Mouse (Mus musculus) granulocyte monocyte progenitor cell, adult 5-6 weeks (primary cell): ENCODE results near the gene Smc1a. TPM values are rescaled to one million over a fixed set of nuclear protein-coding genes. Genes with fewer than 3 reads are reported as not detected.

Source experiments
- total RNA-seq, 2 experiments: library from RNA; stranded (forward) in 1 of 2; stranded (reverse) in 1 of 2; fragments of 200-712, 200-1000 nt in 1 of 2; fragments of >200 nt in 1 of 2; fragmentation: Nextera tagmentation in 1 of 2; gene quantifications; 2 replicates each; pipeline ENCODE4 v1.2.3; 2014 to 2017

The Smc1a gene
- total RNA-seq, 2 experiments from 2014 or later, result 122 to 246 TPM

Other genes starting within 250 kb of the Smc1a start
- 223 and 258 TPM in 2 replicates for gene Huwe1, start 215.6 kb upstream of the Smc1a start, total RNA-seq (2014; fragmentation: Nextera tagmentation)
- 124 and 126 TPM in 2 replicates for gene Huwe1, start 215.6 kb upstream of the Smc1a start, total RNA-seq (2017)
- gene Hsd17b10, start 14.6 kb upstream of the Smc1a start, total RNA-seq (2014; fragmentation: Nextera tagmentation), result 84.8 and 106 TPM in 2 replicates
- 89.3 and 103 TPM in 2 replicates for gene Hsd17b10, start 14.6 kb upstream of the Smc1a start, total RNA-seq (2017)
- 0.64 and 2.5 TPM in 2 replicates for gene Ribc1, start 133 bp upstream of the Smc1a start, total RNA-seq (2014; fragmentation: Nextera tagmentation)
- 2.8 and 3.2 TPM in 2 replicates for gene Ribc1, start 133 bp upstream of the Smc1a start, total RNA-seq (2017)
- 7.4 and 10.5 TPM in 2 replicates for gene Iqsec2, start 127.8 kb downstream of the Smc1a start, total RNA-seq (2014; fragmentation: Nextera tagmentation)
- gene Iqsec2, start 127.8 kb downstream of the Smc1a start, total RNA-seq (2017), result 0.60 and 5.3 TPM in 2 replicates
- 43.2 and 57.6 TPM in 2 replicates for gene Kdm5c, start 216.6 kb downstream of the Smc1a start, total RNA-seq (2014; fragmentation: Nextera tagmentation)
- 33.9 and 46.7 TPM in 2 replicates for gene Kdm5c, start 216.6 kb downstream of the Smc1a start, total RNA-seq (2017)